Mouse (Mus musculus): ENCODE measurements around the gene Lamb2. TPM values are rescaled to one million over a fixed set of nuclear protein-coding genes. Genes with fewer than 3 reads are reported as not detected.

The Lamb2 gene
- polyA plus RNA-seq, 1 experiment = 38.1 TPM

DNA sequence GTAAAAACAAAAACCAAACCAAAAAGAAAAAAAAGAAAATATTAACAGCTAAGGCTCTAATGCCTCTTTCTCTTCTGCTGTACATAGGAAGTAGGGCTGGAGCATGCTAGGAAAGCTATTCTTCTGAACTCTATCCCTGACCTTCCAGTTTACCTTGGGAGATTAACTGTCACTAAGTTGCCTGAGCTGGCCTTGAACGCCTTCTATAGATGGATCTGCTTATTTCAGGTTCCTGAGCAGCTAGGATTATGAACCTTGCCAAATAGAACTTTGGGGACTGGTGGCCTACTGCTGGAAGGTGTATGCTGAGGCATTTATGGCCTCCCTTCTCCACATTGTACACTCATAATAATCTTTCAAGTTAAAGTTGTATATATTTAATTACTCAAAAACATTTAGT is 51.4 kb downstream of the Lamb2 start:
- no peak for DNase-seq (ENCODE audit: extremely low spot score in 1 of 2, low spot score in 1 of 2)

GRCm38 (mm10) chr9:108531496-108531895 is 52.0 kb downstream of the Lamb2 start:
- no peak for DNase-seq (ENCODE audit: extremely low spot score in 1 of 2, low spot score in 1 of 2)

Other genes with a start within 250 kb of the Lamb2 start
- gene Dag1, start 215.8 kb upstream of the Lamb2 start, polyA plus RNA-seq (2012; rRNA removed) = 36.1 and 38.8 TPM in 2 replicates
- gene Nicn1, start 189.3 kb upstream of the Lamb2 start, polyA plus RNA-seq (2012; rRNA removed) = 85.9 and 110 TPM in 2 replicates
- gene Amt, start 182.9 kb upstream of the Lamb2 start, polyA plus RNA-seq (2012; rRNA removed) = 57.5 and 60.3 TPM in 2 replicates
- gene Rhoa, start 173.6 kb upstream of the Lamb2 start, polyA plus RNA-seq (2012; rRNA removed) = 153 and 170 TPM in 2 replicates
- gene Tcta, start 173.6 kb upstream of the Lamb2 start, polyA plus RNA-seq (2012; rRNA removed) = 47.5 and 53.5 TPM in 2 replicates
- 271 and 307 TPM in 2 replicates for gene Gpx1, start 140.8 kb upstream of the Lamb2 start, polyA plus RNA-seq (2012; rRNA removed)
- 116 and 128 TPM in 2 replicates for gene Usp4, start 131.9 kb upstream of the Lamb2 start, polyA plus RNA-seq (2012; rRNA removed)
- gene 1700102P08Rik, start 86.9 kb upstream of the Lamb2 start, polyA plus RNA-seq (2012; rRNA removed) = 1.5 and 1.6 TPM in 2 replicates
- 0.86 and 0.98 TPM in 2 replicates for gene Ccdc36, start 51.3 kb upstream of the Lamb2 start, polyA plus RNA-seq (2012; rRNA removed)
- gene BC048562, start 43.3 kb upstream of the Lamb2 start, polyA plus RNA-seq (2012; rRNA removed) = not detected in 2 replicates
- gene Ccdc71, start 19.2 kb upstream of the Lamb2 start, polyA plus RNA-seq (2012; rRNA removed) = 22.3 and 22.6 TPM in 2 replicates
- 62.5 and 63.7 TPM in 2 replicates for gene Klhdc8b, start 18.2 kb upstream of the Lamb2 start, polyA plus RNA-seq (2012; rRNA removed)
- 172 TPM in 2 replicates for gene Usp19, start 10.9 kb downstream of the Lamb2 start, polyA plus RNA-seq (2012; rRNA removed)
- gene Qars, start 28.0 kb downstream of the Lamb2 start, polyA plus RNA-seq (2012; rRNA removed) = 123 and 126 TPM in 2 replicates
- gene Qrich1, start 37.1 kb downstream of the Lamb2 start, polyA plus RNA-seq (2012; rRNA removed) = 98.2 and 129 TPM in 2 replicates
- gene Impdh2, start 80.5 kb downstream of the Lamb2 start, polyA plus RNA-seq (2012; rRNA removed) = 72.2 and 74.4 TPM in 2 replicates
- 61.2 and 63.4 TPM in 2 replicates for gene Ndufaf3, start 87.7 kb downstream of the Lamb2 start, polyA plus RNA-seq (2012; rRNA removed)
- 259 and 275 TPM in 2 replicates for gene Dalrd3, start 90.2 kb downstream of the Lamb2 start, polyA plus RNA-seq (2012; rRNA removed)
- gene Wdr6, start 99.0 kb downstream of the Lamb2 start, polyA plus RNA-seq (2012; rRNA removed) = 114 and 138 TPM in 2 replicates
- 105 TPM in 2 replicates for gene P4htm, start 117.9 kb downstream of the Lamb2 start, polyA plus RNA-seq (2012; rRNA removed)
- gene Arih2, start 169.7 kb downstream of the Lamb2 start, polyA plus RNA-seq (2012; rRNA removed) = 47.2 and 49.0 TPM in 2 replicates
- gene Slc25a20, start 182.4 kb downstream of the Lamb2 start, polyA plus RNA-seq (2012; rRNA removed) = 14.3 and 15.2 TPM in 2 replicates
- 21.9 and 23.3 TPM in 2 replicates for gene Prkar2a, start 209.6 kb downstream of the Lamb2 start, polyA plus RNA-seq (2012; rRNA removed)